Mouse (Mus musculus): ENCODE measurements around the gene Gstm5.
"Not testable (repeated sequence)": the region's sequence is repeated elsewhere in the genome, so short reads cannot be mapped to it uniquely, and the experiment has no call there.

The Gstm5 gene

DNA sequence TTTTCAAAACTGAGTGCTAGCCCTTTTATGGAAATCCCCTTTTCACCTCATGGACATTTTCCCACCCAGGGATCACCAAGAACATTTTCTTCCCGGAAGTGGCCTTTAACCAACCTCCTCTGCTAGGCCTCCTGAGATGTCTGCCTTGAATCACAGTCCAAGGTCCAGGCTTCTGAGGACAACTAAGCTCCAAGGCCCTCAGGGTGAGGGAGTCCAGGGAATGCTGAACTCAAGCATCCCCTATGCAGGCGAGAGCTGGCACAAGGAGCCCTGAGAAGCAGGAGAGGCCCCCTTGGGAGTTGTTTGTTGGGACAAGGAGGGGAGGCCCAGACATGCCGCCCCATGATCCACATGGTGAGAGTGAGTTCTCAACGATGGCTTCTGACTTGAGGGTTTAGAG, 25.7 kb upstream of the Gstm5 start:
- in situ Hi-C loops (cut with MboI; ENCODE audit: low sequenced_read_pairs), result no loop called here

DNA sequence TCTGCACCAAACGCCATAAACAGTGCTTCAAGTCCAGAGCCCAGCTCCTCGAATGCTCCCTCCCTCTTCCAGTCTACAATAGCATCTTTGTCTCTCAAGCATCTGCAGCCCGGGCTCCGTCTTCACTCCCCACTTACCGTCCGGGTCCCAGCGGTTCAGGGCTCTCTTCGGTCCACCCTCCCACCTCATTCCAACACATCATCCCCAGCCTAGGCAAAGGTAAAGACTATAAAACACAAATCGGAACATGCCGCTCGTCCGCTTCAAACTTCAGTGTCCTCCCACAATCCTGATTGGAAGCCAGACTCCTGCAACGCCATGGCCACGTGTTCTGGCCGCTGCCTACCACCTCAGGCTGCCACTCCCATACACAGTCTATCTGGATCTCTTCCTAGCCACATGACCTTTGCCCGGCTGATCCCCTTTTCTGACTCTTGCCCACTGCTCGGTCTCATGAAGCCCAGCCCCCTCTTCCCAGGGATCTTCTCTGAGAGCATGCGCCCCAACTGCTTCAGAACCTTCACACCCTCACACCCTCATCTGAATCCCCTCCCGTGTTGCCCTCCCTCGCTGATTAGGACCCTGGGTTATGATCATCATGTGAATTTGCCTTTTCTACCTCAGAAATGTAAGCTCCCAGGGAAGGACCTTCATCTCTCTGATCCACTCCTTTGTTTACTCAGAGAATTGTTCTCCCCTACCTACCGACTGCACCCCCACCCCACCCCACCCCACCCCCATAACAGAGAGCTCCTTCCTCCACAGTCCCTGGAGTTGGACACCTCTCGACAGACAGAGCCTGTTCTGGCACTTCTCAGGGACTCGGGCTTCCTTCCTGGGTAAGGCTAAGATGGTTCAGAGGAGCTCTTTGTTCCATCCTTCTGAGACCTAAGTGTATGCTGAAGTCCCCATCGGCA, 22.0 kb upstream of the Gstm5 start:
- in situ Hi-C loops (cut with MboI; ENCODE audit: low sequenced_read_pairs), result no loop called here

DNA sequence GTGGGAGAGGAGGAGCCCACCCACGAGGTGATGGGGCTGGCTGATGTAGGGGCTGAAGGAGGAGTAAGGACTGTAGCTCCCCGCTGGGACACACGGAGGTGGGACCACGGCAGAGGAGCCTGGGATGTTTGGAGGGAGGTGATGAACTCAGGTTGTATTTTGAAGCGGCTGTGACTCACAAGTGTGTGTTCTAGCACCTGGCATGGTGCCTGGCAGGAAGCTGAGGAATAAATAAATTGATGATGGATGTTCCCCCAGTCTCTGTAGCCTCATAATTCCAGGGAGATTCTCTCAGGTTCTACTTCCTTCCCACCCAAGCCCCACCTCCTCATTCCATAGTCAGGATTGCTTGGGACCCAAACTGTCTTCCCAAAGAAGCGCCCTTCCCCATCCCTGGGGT, 20.4 kb upstream of the Gstm5 start:
- in situ Hi-C loops (cut with MboI; ENCODE audit: low sequenced_read_pairs), result no loop called here

DNA sequence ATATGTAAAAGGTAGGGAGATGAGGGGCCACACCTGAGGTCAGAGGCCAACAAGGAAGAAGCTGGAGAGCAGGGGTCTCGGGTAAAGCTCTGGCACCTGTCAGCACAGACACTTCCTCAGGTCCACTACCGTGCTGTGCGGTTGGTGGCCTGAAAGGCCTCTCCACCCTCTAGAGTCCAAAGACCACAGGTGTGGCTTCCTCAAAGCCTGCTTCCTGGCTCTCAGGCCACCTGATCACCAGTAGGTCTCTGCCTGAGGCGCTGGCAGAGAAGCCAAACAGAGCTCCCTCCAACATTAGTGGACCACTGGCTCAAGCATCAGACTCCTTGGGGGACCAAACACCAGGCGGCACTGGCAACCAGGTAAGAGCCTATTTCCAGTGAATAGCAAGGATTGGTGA, 18.6 kb upstream of the Gstm5 start, which contains the start of gene Eps8l3:
Eps8l3 (plus strand) TSS at position 225 of the 400 bp plus-strand sequence.
- in situ Hi-C loops (cut with MboI; ENCODE audit: low sequenced_read_pairs), result no loop called here

DNA sequence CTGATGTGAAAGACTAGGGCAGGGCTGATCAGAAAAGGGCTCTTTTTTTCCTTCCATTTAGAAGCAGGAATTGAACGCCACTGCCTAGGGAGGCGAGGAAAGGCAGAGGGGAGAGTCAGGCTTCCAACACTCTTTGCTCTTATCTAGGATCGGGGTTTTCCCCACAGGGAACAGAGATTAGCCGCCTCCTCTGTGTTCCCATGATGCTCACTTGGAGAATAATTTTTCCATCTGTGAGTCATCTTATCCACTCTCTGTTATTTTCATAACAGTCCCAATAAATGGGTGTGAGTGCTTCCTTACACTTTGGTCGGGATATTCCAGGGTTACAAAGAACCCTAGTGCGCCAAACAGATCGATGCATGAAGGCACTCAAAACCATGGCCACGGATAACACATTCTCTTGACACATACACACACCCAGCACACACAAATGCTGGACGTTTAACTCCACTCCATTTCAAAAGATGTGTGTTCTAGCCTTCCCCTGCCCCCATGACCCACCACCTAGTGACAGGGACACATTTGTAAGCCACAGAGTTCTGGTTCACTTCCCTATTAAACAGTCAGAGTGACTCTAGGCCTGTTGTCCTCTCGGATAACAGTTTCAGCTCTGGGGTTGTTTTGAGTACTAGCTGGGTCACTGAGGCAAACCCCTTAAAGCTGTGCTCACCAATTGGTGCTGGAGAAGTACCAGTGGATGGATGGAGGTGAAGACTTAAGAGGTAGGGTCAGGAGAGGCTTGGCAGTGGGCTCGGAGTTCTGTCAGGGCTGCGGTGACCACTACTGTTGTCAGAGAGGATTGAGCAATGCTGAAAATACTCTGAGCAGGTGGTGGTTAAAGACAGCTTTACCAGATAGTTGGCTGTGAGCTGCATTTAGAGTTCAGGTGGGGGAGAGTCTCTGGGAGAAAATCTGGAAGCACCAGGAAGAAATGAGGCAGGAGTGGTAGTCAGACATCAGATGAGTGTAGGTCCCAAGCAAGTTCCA, 17.6 kb upstream of the Gstm5 start:
- in situ Hi-C loops (cut with MboI; ENCODE audit: low sequenced_read_pairs), result no loop called here

DNA sequence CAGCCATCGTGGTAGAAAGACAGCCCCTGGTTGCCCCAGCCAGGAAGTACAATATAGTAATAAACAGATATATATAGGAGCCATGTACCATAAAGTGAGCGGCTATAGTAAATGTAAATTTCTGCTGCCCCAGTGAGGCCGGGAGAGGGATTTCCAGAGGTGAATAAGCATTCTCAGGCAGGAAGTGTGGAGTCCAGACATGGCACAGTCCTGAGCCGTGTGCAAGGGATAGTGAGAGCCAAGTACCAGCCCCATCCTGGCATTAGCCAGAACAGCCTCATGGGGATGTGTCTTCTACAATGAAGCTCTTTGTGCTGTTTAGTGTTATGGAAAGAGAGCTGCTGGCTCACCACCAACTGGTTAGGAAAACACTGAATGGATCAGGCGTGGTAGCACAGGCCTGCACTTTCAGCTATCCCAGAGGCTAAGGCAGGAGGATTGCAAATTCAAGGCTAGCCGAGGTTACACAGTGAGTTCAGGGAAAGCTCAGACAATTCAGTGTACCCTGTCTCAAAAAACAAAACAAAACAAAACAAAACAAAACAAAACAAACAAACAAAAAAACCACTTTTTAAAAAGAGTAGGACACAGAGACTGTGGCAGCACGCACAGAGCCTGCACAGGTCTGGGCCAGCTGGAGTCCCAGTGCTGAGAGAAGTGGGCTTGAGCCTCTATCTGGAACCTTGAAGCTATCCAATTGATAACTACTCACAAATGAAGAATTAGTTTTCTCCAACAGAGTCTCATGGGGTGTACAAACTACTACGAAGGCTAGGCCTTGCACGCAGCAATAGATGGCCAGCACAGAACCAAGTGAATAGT, 7.7 kb upstream of the Gstm5 start:
- in situ Hi-C loops (cut with MboI; ENCODE audit: low sequenced_read_pairs), result no loop called here

DNA sequence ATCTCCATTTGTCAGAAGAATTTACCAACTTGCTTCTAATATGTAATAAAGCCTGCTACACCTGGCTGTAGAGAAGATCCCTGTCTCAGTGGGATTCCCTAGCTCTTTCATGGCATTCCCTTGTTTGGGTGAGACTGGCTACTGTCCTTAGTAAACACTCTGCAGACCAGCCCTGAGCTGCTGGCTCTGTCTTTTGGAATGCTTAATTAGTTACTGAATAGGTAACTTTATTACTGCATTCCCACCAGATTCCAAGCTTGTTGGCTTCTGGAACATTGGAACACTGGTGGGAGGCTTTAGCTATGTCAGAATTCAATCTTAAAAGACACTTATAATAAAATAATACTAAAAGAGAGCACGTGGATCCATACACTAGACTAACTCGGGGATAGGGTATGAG, 6.4 kb upstream of the Gstm5 start:
- in situ Hi-C loops (cut with MboI; ENCODE audit: low sequenced_read_pairs), result not testable (repeated sequence)

DNA sequence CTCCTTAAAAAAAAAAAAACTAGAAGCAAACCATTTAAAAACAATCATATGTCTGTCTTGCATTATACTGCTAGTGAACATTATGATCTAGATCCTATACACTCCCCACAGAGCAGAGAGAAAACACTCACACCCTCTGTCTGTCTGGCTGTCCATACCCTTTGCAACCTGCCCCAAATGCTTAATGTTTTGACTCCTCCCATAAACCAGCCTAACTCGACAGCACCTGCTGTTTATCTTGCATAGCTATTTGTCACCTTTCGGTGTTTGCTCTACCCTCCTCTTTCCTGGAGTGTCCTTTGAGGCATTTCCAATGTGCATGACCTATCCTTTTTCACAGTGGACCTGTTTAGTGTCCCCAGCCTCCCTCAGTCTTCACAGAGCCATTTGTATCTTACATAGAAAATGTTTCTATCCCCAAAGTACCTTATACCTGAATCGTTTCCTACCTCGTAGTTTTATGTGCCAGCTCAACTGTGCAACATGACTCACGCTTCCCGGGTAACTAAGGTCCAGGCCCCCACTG, 364 bp upstream of the Gstm5 start:
- in situ Hi-C loops (cut with MboI; ENCODE audit: low sequenced_read_pairs), result no loop called here

DNA sequence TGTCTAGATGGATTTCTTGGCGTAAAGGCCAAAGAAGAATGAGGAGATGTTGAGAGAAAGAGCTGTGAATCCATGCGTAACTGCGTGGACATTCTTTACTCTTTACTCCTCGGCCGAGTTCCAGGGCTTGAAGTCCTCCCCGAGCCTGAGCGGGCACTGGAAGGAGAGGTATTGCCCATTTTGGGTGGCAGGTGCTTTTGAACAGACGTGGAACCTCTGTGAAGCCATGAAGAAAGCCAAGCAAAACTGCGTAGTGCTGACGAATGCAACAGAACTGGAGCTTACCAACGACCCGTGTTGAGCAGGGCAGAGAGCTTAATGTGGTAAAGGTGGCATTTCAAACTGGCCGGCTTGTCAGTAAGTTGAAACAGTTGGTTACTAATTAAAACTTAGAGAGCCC, 3.1 kb downstream of the Gstm5 start:
- in situ Hi-C loops (cut with MboI; ENCODE audit: low sequenced_read_pairs), result no loop called here

DNA sequence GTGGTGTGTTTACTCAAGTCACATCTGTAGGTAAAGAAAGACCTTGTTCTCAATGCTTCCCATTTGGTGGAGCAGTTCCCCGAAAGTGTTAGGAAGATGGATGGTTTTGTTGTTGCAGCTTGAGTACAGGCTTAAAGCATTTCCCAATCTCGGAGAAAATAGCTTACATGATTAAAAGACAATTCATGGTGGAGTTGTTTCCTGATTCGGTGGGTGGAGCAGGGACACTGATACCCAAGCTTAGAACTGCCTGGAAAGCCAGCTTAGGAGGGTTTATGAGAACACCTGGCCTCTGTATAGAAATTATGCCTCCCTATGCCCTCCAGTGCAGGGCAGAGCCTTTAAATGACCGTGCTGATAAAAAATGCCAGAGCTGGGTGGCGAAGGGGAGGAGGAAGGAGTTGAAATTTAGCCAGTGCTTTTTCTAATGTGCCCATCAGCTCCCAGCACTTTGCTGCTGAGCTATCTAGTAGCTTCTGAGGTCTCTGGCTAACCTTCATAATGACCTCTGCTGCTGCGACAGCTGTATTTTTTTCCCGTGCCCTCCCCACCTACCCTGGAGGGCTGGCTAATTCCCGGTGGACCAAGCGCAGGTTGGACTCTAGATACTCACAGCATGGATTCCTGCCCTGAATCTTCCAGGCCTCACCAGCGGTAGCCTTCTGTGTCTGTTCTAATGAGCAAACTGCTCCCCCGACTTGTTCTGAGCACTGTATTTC, 5.5 kb downstream of the Gstm5 start:
- in situ Hi-C loops (cut with MboI; ENCODE audit: low sequenced_read_pairs), result no loop called here

DNA sequence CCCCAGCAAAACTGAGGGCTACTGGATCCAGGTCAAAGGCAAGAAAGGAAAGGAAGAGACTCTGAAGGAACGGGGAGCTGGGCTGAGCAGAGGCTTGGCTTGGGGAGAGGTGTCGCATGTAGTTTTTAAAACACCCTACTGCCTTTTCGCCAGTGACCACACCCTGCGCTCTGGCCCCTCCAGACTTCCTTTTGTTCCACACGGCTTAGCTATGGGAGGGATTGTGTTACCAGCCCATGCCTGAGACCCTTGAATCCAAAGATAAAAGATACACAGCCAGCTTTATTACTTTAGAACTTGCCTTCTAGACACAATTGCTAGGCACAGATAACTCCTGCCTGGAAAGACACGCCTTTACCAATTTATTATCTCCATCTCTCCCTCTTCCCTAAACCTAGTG, 10.3 kb downstream of the Gstm5 start:
- in situ Hi-C loops (cut with MboI; ENCODE audit: low sequenced_read_pairs), result no loop called here

DNA sequence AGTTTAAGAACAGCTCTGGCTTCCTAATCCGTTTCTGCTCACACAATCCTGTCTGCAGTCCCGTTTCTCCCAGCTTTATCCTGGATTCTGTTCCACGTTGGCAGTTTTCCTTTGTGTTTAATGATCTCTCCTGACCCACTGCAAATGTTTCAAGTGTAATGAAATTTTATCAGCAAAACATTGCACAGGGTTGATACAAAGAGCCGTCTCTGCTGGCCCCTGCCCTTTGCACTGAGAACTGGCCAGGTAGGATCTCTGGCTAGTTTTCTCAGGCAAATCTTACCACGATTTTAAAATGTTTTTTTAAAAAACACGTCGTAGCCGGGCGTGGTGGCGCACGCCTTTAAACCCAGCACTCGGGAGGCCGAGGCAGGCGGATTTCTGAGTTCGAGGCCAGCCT, 21.1 kb downstream of the Gstm5 start:
- in situ Hi-C loops (cut with MboI; ENCODE audit: low sequenced_read_pairs), result no loop called here

DNA sequence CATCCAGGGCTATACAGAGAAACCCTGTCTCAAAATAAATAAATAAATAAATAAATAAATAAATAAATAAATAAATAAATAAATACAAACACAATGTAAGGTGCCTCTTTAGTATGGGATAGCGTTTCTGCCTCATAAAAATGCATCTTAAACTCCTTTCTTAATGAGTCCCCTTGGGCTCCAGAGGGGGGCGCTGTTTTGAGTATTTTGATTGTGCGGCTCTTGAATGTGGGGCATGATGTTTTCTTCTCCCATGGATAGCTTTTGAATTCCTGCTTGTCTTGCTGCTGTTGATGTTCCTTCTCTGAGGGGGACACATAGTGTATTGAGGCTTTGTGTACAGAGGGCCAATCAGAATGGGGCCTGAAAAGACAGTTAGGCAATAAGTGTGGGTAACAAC, 21.5 kb downstream of the Gstm5 start:
- in situ Hi-C loops (cut with MboI; ENCODE audit: low sequenced_read_pairs), result no loop called here

DNA sequence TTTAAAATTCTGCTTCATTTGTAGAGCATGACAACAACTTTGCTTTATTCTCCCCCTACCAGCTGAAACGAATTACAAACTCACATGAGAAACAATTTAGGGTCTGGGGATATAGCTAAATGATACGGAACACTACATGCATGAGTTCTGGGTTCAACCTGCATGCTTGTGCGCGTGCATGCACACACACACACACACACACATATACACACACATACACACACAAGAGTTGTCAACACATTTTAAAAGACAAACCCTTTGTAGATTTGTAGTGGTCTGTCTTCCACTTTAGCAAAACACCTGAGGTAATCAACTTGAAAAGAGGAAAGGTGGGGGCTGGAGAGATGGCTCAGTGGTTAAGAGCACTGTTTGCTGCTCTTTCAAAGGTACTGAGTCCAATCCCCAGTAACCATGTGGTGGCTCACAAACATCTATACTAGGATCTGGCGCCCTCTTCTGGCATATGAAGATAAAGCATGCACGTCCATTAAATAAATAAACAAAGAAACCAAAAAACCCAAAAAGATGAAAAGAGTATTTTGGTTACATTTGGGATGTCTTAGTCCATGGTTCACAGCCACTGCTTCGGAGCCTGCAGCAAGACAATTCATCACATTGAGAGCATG, 22.3 kb downstream of the Gstm5 start:
- in situ Hi-C loops (cut with MboI; ENCODE audit: low sequenced_read_pairs), result no loop called here

DNA sequence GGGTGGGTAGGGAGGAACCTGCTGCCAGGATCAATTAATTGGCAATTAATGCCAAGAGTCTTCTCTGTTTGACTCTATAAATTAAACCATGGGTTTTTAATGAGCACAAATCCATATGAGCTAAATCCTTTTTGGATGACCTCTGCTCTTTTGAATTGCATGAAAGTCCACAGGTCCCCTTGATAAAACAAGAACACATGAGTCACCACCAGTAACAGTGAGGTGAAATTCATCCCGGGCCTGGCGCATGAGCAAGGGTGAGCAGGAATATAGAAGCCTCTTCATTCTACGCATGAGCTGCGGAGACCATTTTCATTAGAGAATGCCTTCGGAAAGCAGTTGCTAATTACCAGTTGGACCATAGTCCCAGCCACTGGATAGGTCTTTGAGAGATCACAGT, 24.7 kb downstream of the Gstm5 start:
- in situ Hi-C loops (cut with MboI; ENCODE audit: low sequenced_read_pairs), result no loop called here

DNA sequence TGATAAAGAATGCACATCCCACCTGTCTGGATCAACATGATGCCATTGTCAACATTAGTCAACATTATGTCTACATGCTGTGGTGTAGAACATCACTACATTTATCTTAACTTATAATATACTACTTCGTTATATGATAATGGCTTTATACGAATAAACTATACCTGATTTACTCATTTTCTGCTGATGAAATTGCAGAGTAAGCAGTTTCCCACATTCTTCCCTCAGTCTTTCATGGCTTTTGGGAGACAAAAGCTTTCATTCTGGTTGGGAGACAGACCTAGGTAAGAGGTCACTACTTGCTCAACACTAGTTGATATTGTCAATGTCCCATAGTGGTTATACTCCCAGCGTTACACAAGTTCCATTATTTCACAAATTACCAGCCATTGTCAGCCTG, 29.7 kb downstream of the Gstm5 start:
- in situ Hi-C loops (cut with MboI; ENCODE audit: low sequenced_read_pairs), result no loop called here

DNA sequence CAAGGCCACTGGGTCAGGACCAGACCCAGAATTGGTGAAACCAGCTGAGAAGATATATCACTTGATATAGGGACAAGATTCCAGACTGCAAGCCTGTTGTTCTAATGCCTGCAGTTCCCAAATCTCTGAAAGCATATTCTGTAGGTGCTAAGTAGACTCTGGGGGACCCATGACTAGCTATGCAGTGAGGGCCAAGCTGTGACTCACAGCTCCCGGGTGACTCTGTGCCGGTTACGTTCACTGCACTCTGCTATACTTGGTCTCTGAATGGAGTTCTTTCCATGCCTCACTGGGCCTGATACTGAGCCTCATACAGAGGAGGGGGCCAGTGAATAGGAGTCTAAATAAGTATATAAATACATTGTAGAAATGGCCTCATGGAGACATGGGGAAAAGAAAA, 32.2 kb downstream of the Gstm5 start:
- in situ Hi-C loops (cut with MboI; ENCODE audit: low sequenced_read_pairs), result no loop called here

DNA sequence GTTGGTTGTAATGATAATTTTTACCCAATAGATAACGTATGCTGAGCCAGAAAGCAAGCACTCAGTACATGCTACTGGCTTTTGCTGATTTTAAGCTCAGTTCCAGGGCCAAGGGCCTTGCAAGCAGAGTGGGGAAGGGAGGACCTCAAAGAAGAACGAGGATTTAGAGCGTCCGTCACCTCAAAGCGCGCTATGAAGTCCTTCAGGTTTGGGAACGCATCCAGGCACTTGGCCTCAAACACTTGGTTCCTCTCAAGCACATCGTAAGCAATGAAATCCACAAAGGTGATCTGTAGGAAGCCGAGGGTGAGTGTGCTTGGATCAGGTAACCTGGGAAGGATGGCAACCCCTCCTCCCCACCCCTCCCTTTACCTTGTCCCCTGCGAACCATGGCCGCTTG, 33.1 kb downstream of the Gstm5 start:
- in situ Hi-C loops (cut with MboI; ENCODE audit: low sequenced_read_pairs), result no loop called here

DNA sequence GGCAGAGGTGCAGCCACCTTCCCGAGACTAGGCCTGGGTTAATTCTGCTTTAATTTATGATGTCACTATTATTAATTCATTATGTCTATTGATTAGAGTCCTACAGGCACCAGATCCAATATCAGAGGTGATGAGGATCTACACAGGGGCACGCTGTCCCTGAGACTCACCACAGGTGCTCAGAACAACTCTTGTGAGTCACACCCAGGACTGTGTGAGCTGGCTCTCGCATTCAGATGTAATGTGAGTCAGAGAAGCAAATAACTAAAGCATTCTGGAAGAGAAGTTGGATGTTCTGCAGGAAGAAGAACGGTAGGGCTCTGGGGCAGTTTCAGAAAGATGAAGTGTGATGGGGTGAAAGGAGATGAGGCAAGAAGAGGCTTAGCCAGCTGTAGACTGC, 33.6 kb downstream of the Gstm5 start:
- in situ Hi-C loops (cut with MboI; ENCODE audit: low sequenced_read_pairs), result no loop called here

DNA sequence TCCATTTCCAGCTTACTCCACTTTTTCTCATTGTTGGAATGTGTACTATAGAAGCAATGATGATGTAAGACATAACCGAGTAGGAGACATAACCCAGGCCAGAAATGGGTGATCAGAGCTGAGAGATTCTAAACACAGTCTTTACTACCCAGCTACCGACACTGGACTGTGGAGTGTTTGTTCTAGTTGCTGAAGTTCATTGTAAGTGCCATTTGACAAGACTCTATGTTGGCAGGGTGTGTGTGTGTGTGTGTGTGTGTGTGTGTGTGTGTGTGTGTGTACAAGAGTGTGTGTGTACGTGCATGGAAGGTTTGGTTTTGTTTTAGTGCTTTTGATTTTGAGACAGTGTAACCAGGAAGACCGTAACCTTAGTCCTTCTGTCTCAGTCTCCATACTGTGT, 34.1 kb downstream of the Gstm5 start:
- in situ Hi-C loops (cut with MboI; ENCODE audit: low sequenced_read_pairs), result no loop called here
